Mouse (Mus musculus) hindbrain, postnatal 0 days (tissue): ENCODE results near the gene Tes3-ps. TPM values are rescaled to one million over a fixed set of nuclear protein-coding genes. Genes with fewer than 3 reads are reported as not detected.

Experiments used
- ATAC-seq: fragments of 200-750 bp; cut with Nextera tagmentation; 2 replicates; pipeline ENCODE4 v1.8.0; 2017; ENCODE audit warnings: mild to moderate bottlenecking, moderate TSS enrichment, moderate library complexity
- DNase-seq: peaks from one replicate; pipeline ENCODE4 v3.0.0-alpha.2; 2015; ENCODE audit warnings: low spot score
- H3K27ac ChIP-seq: fragments of 300-500 bp; sonication (generic); 2 replicates; pipeline ENCODE4 v1.5.1; 2014; ENCODE audit warnings: mild to moderate bottlenecking
- H3K27me3 ChIP-seq: fragments of 300-500 bp; sonication (generic); 2 replicates; pipeline ENCODE4 v1.6.1; 2014; ENCODE audit warnings: low read length, mixed read lengths; ENCODE audit not compliant: insufficient read depth
- H3K36me3 ChIP-seq: fragments of 300-500 bp; sonication (generic); 2 replicates; pipeline ENCODE4 v1.6.1; 2014; ENCODE audit warnings: low read length, mixed read lengths; ENCODE audit not compliant: insufficient read depth
- H3K4me1 ChIP-seq: fragments of 300-500 bp; sonication (generic); 2 replicates; pipeline ENCODE4 v1.6.1; 2014; ENCODE audit warnings: antibody characterized with exemption, low read length, mixed read lengths; ENCODE audit not compliant: insufficient read depth
- H3K4me2 ChIP-seq: fragments of 300-500 bp; sonication (generic); 2 replicates; pipeline ENCODE4 v1.6.1; 2014; ENCODE audit warnings: low read depth, mild to moderate bottlenecking, low read length, moderate library complexity, mixed read lengths
- H3K4me3 ChIP-seq: fragments of 300-500 bp; sonication (generic); 2 replicates; pipeline ENCODE4 v1.5.1; 2014; ENCODE audit warnings: low read length
- H3K9ac ChIP-seq: fragments of 300-500 bp; sonication (generic); replicated peaks from 2 replicates; pipeline ENCODE4 v1.6.1; 2014; ENCODE audit warnings: mild to moderate bottlenecking, low read length, moderate library complexity, mixed read lengths
- H3K9me3 ChIP-seq: fragments of 300-500 bp; sonication (generic); 2 replicates; pipeline ENCODE4 v1.6.1; 2016; ENCODE audit warnings: low read length, mixed read lengths
- CTCF ChIP-seq: IDR thresholded peaks from 2 replicates; pipeline ENCODE4 v1.5.1; 2016; ENCODE audit warnings: antibody characterized with exemption, control low read depth, low read depth
- WGBS: fragments of 180-500 bp; shearing (Covaris S2); extraction: QIAGEN DNeasy Blood & Tissue Kit; methylation state at CpG from one replicate; pipeline ENCODE4 v1.1.7; 2014; 5-methylcytosine and 5-hydroxymethylcytosine counted together
- polyA plus RNA-seq: library from polyadenylated mRNA; unstranded; fragments of >200 nt; fragmentation: Nextera tagmentation; extraction: Ambion mirVana; gene quantifications from 2 replicates; pipeline ENCODE4 v1.2.1, GENCODE M21; 2015
- total RNA-seq: library from RNA; depleted of rRNA; stranded (reverse); fragments of >200 nt; gene quantifications from 2 replicates; pipeline ENCODE4 v1.2.3, GENCODE M21; 2014; rRNA removed

Tes3-ps gene
- total and polyA plus RNA-seq, 2 experiments from 2014 or later, result 0.16 to 0.51 TPM

DNA sequence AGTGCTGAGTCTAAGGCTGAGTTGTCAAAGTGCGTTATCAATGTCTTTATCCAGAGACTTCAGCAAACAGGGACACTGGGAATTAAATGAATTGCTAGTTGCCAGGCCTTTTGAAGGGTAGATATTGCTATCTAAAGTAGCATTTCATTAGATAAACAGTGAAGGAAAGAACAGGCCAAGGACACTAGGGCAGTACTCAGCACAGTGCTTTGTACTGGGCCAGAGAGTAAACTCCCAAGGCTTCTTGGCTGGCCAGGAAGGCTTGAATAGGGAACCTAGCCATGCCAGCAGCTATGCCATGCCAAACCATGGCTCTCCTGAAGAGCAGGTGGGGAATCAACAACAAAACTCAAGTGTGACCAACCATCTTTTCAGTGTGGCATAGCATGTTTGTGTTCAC, 43.8 kb downstream of the Tes3-ps start:
- Histone ChIP-seq H3K36me3 (no peaks in the 10 kb centered on the region), H3K27me3 (no peaks in the 10 kb centered on the region), H3K4me1 (no peaks in the 10 kb centered on the region), H3K4me3 (no peak overlapping the region), H3K27ac (no peak overlapping the region), H3K9ac (no peak overlapping the region), H3K9me3 (no peaks in the 10 kb centered on the region), H3K4me2 (no peak overlapping the region)
- no peak for ATAC-seq
- no peak for DNase-seq
- no peak for TF ChIP-seq CTCF
- WGBS, result 98% methylated on average over 1 of the region's 1 CpGs

- Histone ChIP-seq H3K36me3 (no peaks in the 10 kb centered on the region), H3K27ac (no peak overlapping the region), H3K4me2 (no peak overlapping the region), H3K9ac (no peak overlapping the region), H3K27me3 (no peaks in the 10 kb centered on the region), H3K9me3 (no peaks in the 10 kb centered on the region), H3K4me1 (no peaks in the 10 kb centered on the region), H3K4me3 (no peak overlapping the region)
- no peak for DNase-seq
- WGBS, result 88% methylated on average over 1 of the region's 1 CpGs
- TF ChIP-seq CTCF, result no peak
- no peak for ATAC-seq
Measured at GRCm38 (mm10) chr13:49538693-49539092, 45.6 kb downstream of the Tes3-ps start.

DNA sequence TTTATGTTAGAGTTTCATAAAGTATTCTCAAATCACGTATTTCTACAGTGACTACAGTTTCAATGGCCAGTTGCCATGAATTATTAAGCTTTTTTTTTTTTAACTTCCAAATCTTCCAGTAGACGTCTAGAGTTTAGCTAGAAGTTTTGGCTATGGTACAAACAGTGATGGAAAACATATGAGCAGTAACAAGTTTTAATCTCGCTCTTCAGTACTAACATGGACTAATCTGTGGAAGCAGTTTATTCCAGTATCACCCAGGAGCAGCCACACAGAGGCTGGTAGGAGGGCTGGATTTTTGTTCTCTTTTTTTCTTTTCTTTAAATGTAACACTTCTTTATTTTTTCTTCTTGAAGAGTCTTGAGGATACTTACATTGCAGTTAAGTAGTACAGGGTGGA, 51.2 kb downstream of the Tes3-ps start, which contains the start of gene Aspn:
Gene Aspn (plus strand): TSS at position 165 of the 400 bp plus-strand sequence.
- no peak for TF ChIP-seq CTCF
- no peak within 1 kb of the TSS for H3K4me3 ChIP-seq
- H3K27ac ChIP-seq, result no peak within 1 kb of the TSS
- no peaks in the 10 kb centered on the region for H3K27me3 ChIP-seq
- no peaks in the 10 kb centered on the region for H3K9me3 ChIP-seq
- no peaks in the 10 kb centered on the region for H3K4me1 ChIP-seq
- DNase-seq (no peak), ATAC-seq (no peak)
- no peak within 1 kb of the TSS for H3K9ac ChIP-seq
- 69% methylated on average over 3 of the region's 3 CpGs for WGBS
- no peaks in the 10 kb centered on the region for H3K36me3 ChIP-seq
- no peak within 1 kb of the TSS for H3K4me2 ChIP-seq

DNA sequence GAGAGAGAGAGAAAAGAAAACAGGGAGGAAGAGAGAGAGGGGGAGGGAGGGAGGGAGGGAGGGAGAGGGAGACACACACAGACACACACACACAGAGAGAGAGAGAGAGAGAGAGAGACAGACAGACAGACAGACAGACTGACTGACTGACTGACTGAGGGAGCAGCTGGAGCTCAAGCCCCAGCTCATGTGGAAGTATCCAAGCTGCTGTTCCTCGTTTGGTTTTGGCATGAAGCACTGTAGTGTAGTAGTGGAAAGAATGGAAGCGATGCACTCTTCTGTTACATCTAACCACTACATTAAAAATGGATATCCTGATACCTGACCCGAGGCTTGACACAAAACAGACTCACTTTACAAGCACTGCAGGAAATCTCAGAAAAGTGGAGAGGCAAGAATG, 52.5 kb downstream of the Tes3-ps start:
- no peak for ATAC-seq
- no peaks in the 10 kb centered on the region for H3K4me1 ChIP-seq
- TF ChIP-seq CTCF, result no peak
- H3K27me3 ChIP-seq, result no peaks in the 10 kb centered on the region
- no peaks in the 10 kb centered on the region for H3K9me3 ChIP-seq
- no peak overlapping the region for H3K27ac ChIP-seq
- DNase-seq, result no peak
- H3K36me3 ChIP-seq, result no peaks in the 10 kb centered on the region
- H3K4me3 ChIP-seq, result no peak overlapping the region
- H3K4me2 ChIP-seq, result no peak overlapping the region
- WGBS, result 76% methylated on average over 3 of the region's 3 CpGs
- no peak overlapping the region for H3K9ac ChIP-seq

Other genes starting within 250 kb of the Tes3-ps start
- gene Susd3, start 244.6 kb upstream of the Tes3-ps start, total RNA-seq, result 2.0 TPM in 1 of 2 replicates, not detected in the other
- 0.93 and 1.2 TPM in 2 replicates for gene Susd3, start 244.6 kb upstream of the Tes3-ps start, polyA plus RNA-seq
- 6.3 and 8.4 TPM in 2 replicates for gene Fgd3, start 173.0 kb upstream of the Tes3-ps start, total RNA-seq
- 1.6 TPM in 2 replicates for gene Fgd3, start 173.0 kb upstream of the Tes3-ps start, polyA plus RNA-seq
- 48.2 and 51.2 TPM in 2 replicates for gene Bicd2, start 151.7 kb upstream of the Tes3-ps start, total RNA-seq
- 23.3 and 25.1 TPM in 2 replicates for gene Bicd2, start 151.7 kb upstream of the Tes3-ps start, polyA plus RNA-seq
- gene Ippk, start 72.1 kb upstream of the Tes3-ps start, total RNA-seq, result 9.2 and 11.9 TPM in 2 replicates
- 10.2 and 10.8 TPM in 2 replicates for gene Ippk, start 72.1 kb upstream of the Tes3-ps start, polyA plus RNA-seq
- 2.6 and 4.6 TPM in 2 replicates for gene Ecm2, start 11.5 kb downstream of the Tes3-ps start, total RNA-seq
- 2.9 and 3.0 TPM in 2 replicates for gene Ecm2, start 11.5 kb downstream of the Tes3-ps start, polyA plus RNA-seq
- 0.21 and 0.40 TPM in 2 replicates for gene Aspn, start 51.1 kb downstream of the Tes3-ps start, total RNA-seq
- gene Aspn, start 51.1 kb downstream of the Tes3-ps start, polyA plus RNA-seq, result 0.93 and 1.0 TPM in 2 replicates
- 1.4 and 1.5 TPM in 2 replicates for gene Omd, start 89.1 kb downstream of the Tes3-ps start, total RNA-seq
- gene Omd, start 89.1 kb downstream of the Tes3-ps start, polyA plus RNA-seq, result 1.4 and 2.0 TPM in 2 replicates
- gene Ogn, start 114.7 kb downstream of the Tes3-ps start, total RNA-seq, result 6.9 and 9.4 TPM in 2 replicates
- gene Ogn, start 114.7 kb downstream of the Tes3-ps start, polyA plus RNA-seq, result 14.5 and 14.9 TPM in 2 replicates
- 2.4 and 5.5 TPM in 2 replicates for gene Cenpp, start 159.5 kb downstream of the Tes3-ps start, total RNA-seq
- gene Cenpp, start 159.5 kb downstream of the Tes3-ps start, polyA plus RNA-seq, result 9.7 and 10.2 TPM in 2 replicates
- 5.4 and 5.7 TPM in 2 replicates for gene Nol8, start 159.8 kb downstream of the Tes3-ps start, total RNA-seq
- 13.6 and 13.8 TPM in 2 replicates for gene Nol8, start 159.8 kb downstream of the Tes3-ps start, polyA plus RNA-seq
- 29.2 and 45.5 TPM in 2 replicates for gene Iars, start 188.8 kb downstream of the Tes3-ps start, total RNA-seq
- 22.5 and 22.8 TPM in 2 replicates for gene Iars, start 188.8 kb downstream of the Tes3-ps start, polyA plus RNA-seq